Mouse (Mus musculus): ENCODE measurements around the gene Ifitm2. TPM values are rescaled to one million over a fixed set of nuclear protein-coding genes. Genes with fewer than 3 reads are reported as not detected.
A peak's percentile ranks its signal among the peaks of the same experiment; 100 is the strongest.

The Ifitm2 gene
- total and polyA plus RNA-seq, 2 experiments from 2014 or later: 45.2 to 240 TPM

DNA sequence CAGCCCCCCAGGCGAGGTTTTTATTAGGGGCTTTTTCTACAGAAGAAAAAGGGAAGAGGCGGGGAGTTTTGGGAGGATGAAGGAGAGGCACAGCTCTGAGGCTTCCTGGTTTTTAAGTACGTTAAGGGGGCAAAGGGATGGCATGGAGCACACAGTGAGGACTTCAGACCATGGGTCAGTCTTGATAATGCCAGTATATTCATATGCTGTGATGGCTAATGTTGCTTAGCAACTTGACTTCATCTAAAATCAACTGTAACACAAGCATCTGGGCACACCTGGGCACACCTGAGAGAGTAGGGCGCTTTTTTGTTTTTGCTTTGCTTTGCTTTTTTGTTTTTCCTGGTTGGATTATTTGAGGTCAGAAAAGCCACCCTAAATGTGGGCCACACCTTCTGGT lies 11.1 kb upstream of the Ifitm2 start, which contains the start of gene Ifitm1:
Ifitm1 (plus strand) TSS at position 301 of the 400 bp plus-strand sequence.
- TF ChIP-seq CTCF (IDR thresholded peaks at IDR 0.05; ENCODE audit: low read depth): no peak
- 80% methylated on average over 4 of the region's 4 CpGs for WGBS

DNA sequence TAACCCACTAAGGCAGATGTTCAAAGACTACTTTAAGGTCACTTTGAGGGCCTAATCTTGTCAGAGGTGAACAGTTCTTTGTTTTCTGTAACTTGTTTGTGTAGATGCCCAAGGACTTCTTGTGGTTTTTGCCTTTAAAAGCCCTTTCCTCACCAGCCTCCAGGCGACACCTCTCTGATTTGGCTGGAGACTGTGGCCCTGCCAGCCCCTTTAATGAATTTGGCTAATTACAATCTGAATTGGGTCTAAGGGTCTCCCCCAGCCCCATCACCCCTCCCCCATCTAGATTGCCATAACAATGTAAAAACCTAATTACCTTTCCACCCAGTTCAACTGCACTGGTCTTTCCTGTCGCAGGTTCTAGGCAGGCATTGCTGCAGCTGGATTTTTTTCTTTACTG lies 6.9 kb upstream of the Ifitm2 start:
- no peaks in the 10 kb centered on the region for H3K9me3 ChIP-seq (ENCODE audit: low read length)
- WGBS: 29% methylated on average over 2 of the region's 2 CpGs
- no peak for TF ChIP-seq CTCF (IDR thresholded peaks at IDR 0.05; ENCODE audit: low read depth)
- H3K4me1 ChIP-seq (ENCODE audit: insufficient read depth): no peaks in the 10 kb centered on the region
- H3K27me3 ChIP-seq (ENCODE audit: insufficient read depth, low read length): no peaks in the 10 kb centered on the region
- no peak overlapping the region for H3K4me2 ChIP-seq (ENCODE audit: low read depth)
- H3K36me3 ChIP-seq (ENCODE audit: insufficient read depth): no peaks in the 10 kb centered on the region
- no peak overlapping the region for H3K9ac ChIP-seq
- no peak overlapping the region for H3K27ac ChIP-seq (ENCODE audit: low read depth, low read length)
- no peak overlapping the region for H3K4me3 ChIP-seq (ENCODE audit: low read depth, low read length)
- ATAC-seq: no peak
- no peak for DNase-seq

More for the DNA sequence above, 11.1 kb upstream of the Ifitm2 start, which contains the start of gene Ifitm1:
- Histone ChIP-seq H3K9ac (no peak within 1 kb of the TSS), H3K4me2 (ENCODE audit: low read depth) (no peak within 1 kb of the TSS), H3K36me3 (ENCODE audit: insufficient read depth) (no peaks in the 10 kb centered on the region), H3K4me3 (ENCODE audit: low read depth, low read length) (no peak within 1 kb of the TSS), H3K9me3 (ENCODE audit: low read length) (no peaks in the 10 kb centered on the region), H3K27me3 (ENCODE audit: insufficient read depth, low read length) (no peaks in the 10 kb centered on the region), H3K27ac (ENCODE audit: low read depth, low read length) (no peak within 1 kb of the TSS), H3K4me1 (ENCODE audit: insufficient read depth) (no peaks in the 10 kb centered on the region)
- DNase-seq (no peak), ATAC-seq (no peak)

- Histone ChIP-seq H3K27me3 (ENCODE audit: insufficient read depth, low read length) (no peaks in the 10 kb centered on the region), H3K4me1 (ENCODE audit: insufficient read depth) (no peaks in the 10 kb centered on the region), H3K4me3 (ENCODE audit: low read depth, low read length) (no peak overlapping the region), H3K9me3 (ENCODE audit: low read length) (no peaks in the 10 kb centered on the region), H3K36me3 (ENCODE audit: insufficient read depth) (no peaks in the 10 kb centered on the region), H3K4me2 (ENCODE audit: low read depth) (no peak overlapping the region), H3K27ac (ENCODE audit: low read depth, low read length) (no peak overlapping the region), H3K9ac (no peak overlapping the region)
- TF ChIP-seq CTCF (IDR thresholded peaks at IDR 0.05; ENCODE audit: low read depth): no peak
- ATAC-seq (no peak), DNase-seq (no peak)
- WGBS: 68% methylated on average over 2 of the region's 2 CpGs
Measured at GRCm38 (mm10) chr7:140961416-140961815, 5.6 kb upstream of the Ifitm2 start.

DNA sequence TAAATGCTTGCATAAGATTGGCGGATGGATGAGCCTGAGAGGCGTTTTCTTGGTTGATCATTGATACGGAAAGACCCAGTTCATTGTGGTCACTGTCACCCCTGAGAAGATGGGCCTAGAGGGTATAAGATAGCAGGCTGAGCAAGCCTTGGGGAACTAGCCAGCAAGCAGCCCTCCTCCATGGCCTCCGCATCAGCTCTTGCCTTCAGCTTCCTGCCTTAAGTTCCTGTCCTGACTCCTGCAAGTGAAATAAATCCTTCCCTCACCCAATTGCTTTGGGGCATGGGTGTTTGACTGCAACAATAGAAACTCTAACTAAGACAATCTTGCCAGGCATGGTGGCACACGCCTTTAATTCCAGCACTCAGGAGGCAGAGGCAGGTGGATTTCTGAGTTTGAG lies 4.2 kb upstream of the Ifitm2 start:
- TF ChIP-seq CTCF (IDR thresholded peaks at IDR 0.05; ENCODE audit: low read depth): no peak
- Histone ChIP-seq H3K4me3 (ENCODE audit: low read depth, low read length) (no peak overlapping the region), H3K27ac (ENCODE audit: low read depth, low read length) (no peak overlapping the region), H3K27me3 (ENCODE audit: insufficient read depth, low read length) (no peaks in the 10 kb centered on the region), H3K4me1 (ENCODE audit: insufficient read depth) (no peaks in the 10 kb centered on the region), H3K4me2 (ENCODE audit: low read depth) (no peak overlapping the region), H3K9me3 (ENCODE audit: low read length) (no peaks in the 10 kb centered on the region), H3K36me3 (ENCODE audit: insufficient read depth) (no peaks in the 10 kb centered on the region), H3K9ac (no peak overlapping the region)
- WGBS: 40% methylated on average over 5 of the region's 5 CpGs
- DNase-seq (no peak), ATAC-seq (no peak)

- TF ChIP-seq CTCF (IDR thresholded peaks at IDR 0.05; ENCODE audit: low read depth): peak; percentile 31
- no peaks in the 10 kb centered on the region for H3K36me3 ChIP-seq (ENCODE audit: insufficient read depth)
Measured at GRCm38 (mm10) chr7:140959181-140959901, 3.6 kb upstream of the Ifitm2 start.

GRCm38 (mm10) chr7:140956556-140956869 lies 726 bp upstream of the Ifitm2 start:
- no peaks in the 10 kb centered on the region for H3K9me3 ChIP-seq (ENCODE audit: low read length)
- H3K36me3 ChIP-seq (ENCODE audit: insufficient read depth): no peaks in the 10 kb centered on the region
- DNase-seq: no peak
- no peak overlapping the region for H3K27ac ChIP-seq (ENCODE audit: low read depth, low read length)
- no peak for TF ChIP-seq CTCF (IDR thresholded peaks at IDR 0.05; ENCODE audit: low read depth)
- H3K9ac ChIP-seq: no peak overlapping the region
- H3K4me2 ChIP-seq (ENCODE audit: low read depth): no peak overlapping the region
- no peak for ATAC-seq
- no peaks in the 10 kb centered on the region for H3K4me1 ChIP-seq (ENCODE audit: insufficient read depth)
- no peaks in the 10 kb centered on the region for H3K27me3 ChIP-seq (ENCODE audit: insufficient read depth, low read length)
- H3K4me3 ChIP-seq (ENCODE audit: low read depth, low read length): no peak overlapping the region
- 67% methylated on average over 6 of the region's 6 CpGs for WGBS

More at GRCm38 (mm10) chr7:140959181-140959901, 3.6 kb upstream of the Ifitm2 start:
- no peak overlapping the region for H3K4me3 ChIP-seq (ENCODE audit: low read depth, low read length)
- no peak overlapping the region for H3K4me2 ChIP-seq (ENCODE audit: low read depth)
- 2% methylated on average over 9 of the region's 9 CpGs for WGBS
- H3K27me3 ChIP-seq (ENCODE audit: insufficient read depth, low read length): no peaks in the 10 kb centered on the region
- no peaks in the 10 kb centered on the region for H3K9me3 ChIP-seq (ENCODE audit: low read length)
- H3K27ac ChIP-seq (ENCODE audit: low read depth, low read length): no peak overlapping the region
- no peak overlapping the region for H3K9ac ChIP-seq
- DNase-seq (peak; percentile 33), ATAC-seq (no peak; the same call in 1 of the 2 replicates)
- H3K4me1 ChIP-seq (ENCODE audit: insufficient read depth): no peaks in the 10 kb centered on the region

GRCm38 (mm10) chr7:140955342-140955741 lies 445 bp downstream of the Ifitm2 start:
- Histone ChIP-seq H3K4me2 (ENCODE audit: low read depth) (peak overlapping the region; percentile 47), H3K4me1 (ENCODE audit: insufficient read depth) (no peaks in the 10 kb centered on the region), H3K27ac (ENCODE audit: low read depth, low read length) (no peak overlapping the region; the same call in 1 of the 2 replicates), H3K9ac (peak overlapping the region; percentile 22; the same call in 1 of the 2 replicates), H3K9me3 (ENCODE audit: low read length) (no peaks in the 10 kb centered on the region), H3K27me3 (ENCODE audit: insufficient read depth, low read length) (no peaks in the 10 kb centered on the region), H3K4me3 (ENCODE audit: low read depth, low read length) (peak overlapping the region; percentile 29), H3K36me3 (ENCODE audit: insufficient read depth) (no peaks in the 10 kb centered on the region)
- TF ChIP-seq CTCF (IDR thresholded peaks at IDR 0.05; ENCODE audit: low read depth): no peak
- 18% methylated on average over 14 of the region's 17 CpGs for WGBS
- ATAC-seq (peak; percentile 55; the same call in 1 of the 2 replicates), DNase-seq (peak; percentile 56)

Data from forebrain, postnatal 0 days (tissue).